Mouse (Mus musculus) cerebellum, adult 18-20 months (tissue): Measurements from ENCODE around the gene Arhgap21.
A peak's percentile ranks its signal among the peaks of the same experiment; 100 is the strongest.

ENCODE experiments used
- DNase-seq, 2 experiments: peaks; one replicate each; pipeline ENCODE4 v3.0.0; 2021

The Arhgap21 gene

GRCm38 (mm10) chr2:20894100-20894690 is 74.5 kb downstream of the Arhgap21 start:
- peak; percentile 57 to 65 for DNase-seq

GRCm38 (mm10) chr2:20888751-20889150 is 79.9 kb downstream of the Arhgap21 start:
- no peak for DNase-seq

GRCm38 (mm10) chr2:20883288-20883687 is 85.4 kb downstream of the Arhgap21 start:
- peak in 1 of 2 experiments; percentile 37 for DNase-seq

- DNase-seq = peak in 1 of 2 experiments; percentile 29
Observed at GRCm38 (mm10) chr2:20879877-20880605, 88.6 kb downstream of the Arhgap21 start.

GRCm38 (mm10) chr2:20874621-20875020 is 94.1 kb downstream of the Arhgap21 start:
- no peak for DNase-seq

- no peak for DNase-seq
Observed at GRCm38 (mm10) chr2:20869212-20869965, 99.3 kb downstream of the Arhgap21 start.

- DNase-seq = no peak
Observed at GRCm38 (mm10) chr2:20868052-20868451, 100.6 kb downstream of the Arhgap21 start.

- DNase-seq = peak in 1 of 2 experiments; percentile 40
Observed at GRCm38 (mm10) chr2:20865795-20866194, 102.9 kb downstream of the Arhgap21 start.

- DNase-seq = no peak
Observed at GRCm38 (mm10) chr2:20864569-20864968, 104.1 kb downstream of the Arhgap21 start.

GRCm38 (mm10) chr2:20860756-20861155 is 107.9 kb downstream of the Arhgap21 start:
- DNase-seq = no peak

- peak; percentile 39 to 40 for DNase-seq
Observed at GRCm38 (mm10) chr2:20849346-20849745, 119.3 kb downstream of the Arhgap21 start.

- DNase-seq = no peak
Observed at GRCm38 (mm10) chr2:20831608-20832406, 136.9 kb downstream of the Arhgap21 start.

- no peak for DNase-seq
Observed at GRCm38 (mm10) chr2:20830882-20831281, 137.8 kb downstream of the Arhgap21 start.

- no peak for DNase-seq
Observed at GRCm38 (mm10) chr2:20826258-20826657, 142.4 kb downstream of the Arhgap21 start.

- DNase-seq = no peak
Observed at GRCm38 (mm10) chr2:20818226-20818625, 150.5 kb downstream of the Arhgap21 start.

- no peak for DNase-seq
Observed at GRCm38 (mm10) chr2:20813986-20814385, 154.7 kb downstream of the Arhgap21 start.

GRCm38 (mm10) chr2:20811506-20811905 is 157.2 kb downstream of the Arhgap21 start:
- DNase-seq = no peak

- DNase-seq = peak; percentile 32 to 33
Observed at GRCm38 (mm10) chr2:20801236-20801890, 167.3 kb downstream of the Arhgap21 start.
